Mouse (Mus musculus): Measurements from ENCODE around the gene Gm37240.

GRCm38 (mm10) chr3:85442781-85443180 is 444.5 kb downstream of the Gm37240 start:
- no peak for TF ChIP-seq CTCF (IDR thresholded peaks at IDR 0.05; ENCODE audit: control insufficient read depth, insufficient read depth, low read length)
- TF ChIP-seq POLR2A (IDR thresholded peaks at IDR 0.05; ENCODE audit: borderline replicate concordance, control insufficient read depth, low read depth, low read length) = no peak
